Mouse (Mus musculus) E14TG2a.4 (cell line): ENCODE measurements around the gene Crim1.

Experiments
- H3K27me3 ChIP-seq: 2 replicates; pipeline ENCODE4 v1.6.1; 2014; ENCODE audit warnings: low read length, control low read depth; ENCODE audit not compliant: insufficient read depth
- H3K36me3 ChIP-seq: 2 replicates; pipeline ENCODE4 v1.6.1; 2014; ENCODE audit warnings: low read length, control low read depth; ENCODE audit not compliant: insufficient read depth
- H3K4me1 ChIP-seq: replicated peaks from 2 replicates; pipeline ENCODE4 v1.6.1; 2014; ENCODE audit warnings: low read depth, low read length, control low read depth
- H3K4me3 ChIP-seq: replicated peaks from 2 replicates; pipeline ENCODE4 v1.5.1; 2014; ENCODE audit warnings: mild to moderate bottlenecking, low read length
- H3K9me3 ChIP-seq: 2 replicates; pipeline ENCODE4 v1.6.1; 2014; ENCODE audit warnings: low read length, control low read depth
- CTCF ChIP-seq: conservative IDR thresholded peaks from 2 replicates; pipeline ENCODE4 v1.5.1; 2014; ENCODE audit warnings: low read length
- NANOG ChIP-seq: IDR thresholded peaks from 2 replicates; pipeline ENCODE4 v1.6.1; 2014; ENCODE audit warnings: borderline replicate concordance, low read length, mixed read lengths
- POU5F1 ChIP-seq: IDR thresholded peaks from 2 replicates; pipeline ENCODE4 v1.6.1; 2014; ENCODE audit warnings: low read length, borderline replicate concordance

Gene Crim1

DNA sequence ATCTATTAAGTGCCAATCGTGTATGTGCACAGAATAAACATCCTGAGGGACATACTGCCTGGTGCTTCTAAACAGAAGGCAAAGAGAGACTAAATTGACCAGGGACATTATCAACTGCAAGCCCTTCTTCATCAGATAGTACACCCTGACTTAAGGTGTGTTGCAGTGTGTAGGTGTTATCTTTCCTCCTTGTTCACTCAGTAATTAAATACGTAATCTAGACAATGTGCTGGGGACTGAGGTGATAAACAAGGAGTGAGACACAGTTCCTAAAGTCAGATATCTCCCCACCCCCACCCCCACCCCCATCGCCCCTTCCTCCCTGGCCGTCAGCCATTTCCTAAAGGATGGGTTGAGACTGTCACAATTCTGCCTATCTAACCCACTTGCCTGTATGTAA is 127.1 kb downstream of the Crim1 start:
- TF ChIP-seq CTCF (no peak), NANOG (no peak), POU5F1 (no peak)

DNA sequence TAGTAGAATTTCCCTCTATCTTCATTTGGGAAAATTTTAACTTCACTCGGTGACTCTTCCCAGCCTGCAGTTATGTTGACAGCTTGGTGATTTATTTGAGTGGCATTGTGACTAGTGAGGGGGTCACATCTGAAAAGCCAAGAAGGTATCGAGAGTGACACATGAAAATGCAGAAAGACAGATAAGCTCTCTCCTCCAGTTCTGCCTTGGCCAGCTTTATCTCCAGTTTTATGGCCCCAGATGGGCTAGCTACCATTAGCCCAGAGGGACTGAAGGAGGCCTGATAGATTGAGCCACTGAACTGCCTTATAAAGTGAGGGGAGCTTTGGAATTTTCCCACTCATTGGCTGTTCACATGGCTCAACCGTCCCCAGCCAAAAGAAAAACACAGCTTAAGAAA is 128.2 kb downstream of the Crim1 start:
- TF ChIP-seq POU5F1 = no peak
- no peak for TF ChIP-seq CTCF
- TF ChIP-seq NANOG = no peak
- H3K36me3 ChIP-seq = no peaks in the 10 kb centered on the region
- no peaks in the 10 kb centered on the region for H3K27me3 ChIP-seq
- H3K4me3 ChIP-seq = no peak overlapping the region
- no peaks in the 10 kb centered on the region for H3K9me3 ChIP-seq
- H3K4me1 ChIP-seq = no peaks in the 10 kb centered on the region

More for the DNA sequence above, 127.1 kb downstream of the Crim1 start:
- H3K36me3 ChIP-seq = no peaks in the 10 kb centered on the region
- H3K27me3 ChIP-seq = no peaks in the 10 kb centered on the region
- no peaks in the 10 kb centered on the region for H3K9me3 ChIP-seq
- no peak overlapping the region for H3K4me3 ChIP-seq
- H3K4me1 ChIP-seq = no peaks in the 10 kb centered on the region

DNA sequence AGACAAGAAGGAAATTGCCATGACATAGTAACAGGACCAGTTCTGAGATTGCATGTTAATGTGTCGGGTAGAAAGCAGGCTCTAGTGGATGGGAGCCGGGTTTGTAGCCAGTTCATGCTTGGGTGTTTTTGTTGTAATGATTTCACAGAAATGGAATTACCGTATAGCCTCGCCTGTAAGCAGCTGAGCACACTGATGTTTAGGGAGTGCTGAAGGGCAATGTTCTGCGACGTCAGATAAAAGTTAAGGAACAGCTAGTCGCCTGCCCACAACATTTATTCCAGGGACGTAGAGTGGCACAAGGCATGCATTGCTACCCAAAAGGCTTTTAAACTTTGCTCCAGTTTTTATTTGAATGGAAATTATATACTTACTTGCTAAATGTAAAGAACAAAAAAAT is 131.4 kb downstream of the Crim1 start:
- H3K4me3 ChIP-seq = no peak overlapping the region
- H3K27me3 ChIP-seq = no peaks in the 10 kb centered on the region
- no peaks in the 10 kb centered on the region for H3K4me1 ChIP-seq
- TF ChIP-seq NANOG (no peak), POU5F1 (no peak), CTCF (no peak)
- no peaks in the 10 kb centered on the region for H3K36me3 ChIP-seq
- no peaks in the 10 kb centered on the region for H3K9me3 ChIP-seq

DNA sequence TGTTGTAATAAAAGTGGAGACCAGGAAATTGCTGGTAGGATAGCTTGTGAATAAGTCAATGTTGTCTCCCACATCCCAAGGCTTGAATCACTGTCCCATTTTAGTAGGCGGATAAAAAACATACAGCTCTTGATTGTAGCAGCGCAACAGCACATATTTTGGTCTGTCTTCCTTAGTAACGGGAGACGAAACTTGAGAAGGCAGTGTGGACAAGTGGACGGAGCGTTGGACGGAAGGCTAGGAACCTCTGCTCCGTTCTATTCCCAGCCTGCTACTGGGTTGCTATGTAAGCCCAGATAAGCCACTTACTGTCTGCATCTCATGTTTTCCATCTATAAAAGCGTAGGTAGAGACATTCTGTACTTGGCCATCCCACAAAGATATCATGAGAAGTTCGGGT is 133.2 kb downstream of the Crim1 start:
- no peak overlapping the region for H3K4me3 ChIP-seq
- H3K36me3 ChIP-seq = no peaks in the 10 kb centered on the region
- H3K9me3 ChIP-seq = no peaks in the 10 kb centered on the region
- no peaks in the 10 kb centered on the region for H3K4me1 ChIP-seq
- TF ChIP-seq CTCF = no peak
- TF ChIP-seq NANOG = no peak
- TF ChIP-seq POU5F1 = no peak
- no peaks in the 10 kb centered on the region for H3K27me3 ChIP-seq

DNA sequence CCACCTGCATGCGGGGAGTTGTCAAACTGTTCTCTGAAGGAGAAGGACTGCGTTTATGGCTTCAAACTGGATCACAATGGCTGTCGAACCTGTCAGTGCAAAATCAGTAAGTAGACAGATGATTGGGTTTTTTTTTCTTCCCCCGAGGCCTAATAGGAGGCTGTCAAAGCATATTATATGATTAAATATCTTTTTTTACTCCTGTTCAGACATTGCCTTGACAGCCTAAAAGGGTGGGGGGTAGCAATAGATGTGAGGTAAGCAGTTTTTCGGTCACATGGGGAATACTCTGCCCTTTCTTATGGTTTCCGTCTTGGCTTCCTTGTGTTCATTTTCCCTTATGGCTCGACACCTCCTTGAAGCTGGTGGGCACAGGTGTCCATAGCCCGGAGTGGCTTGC is 135.2 kb downstream of the Crim1 start:
- Histone ChIP-seq H3K36me3 (no peaks in the 10 kb centered on the region), H3K4me1 (no peaks in the 10 kb centered on the region), H3K9me3 (no peaks in the 10 kb centered on the region), H3K4me3 (no peak overlapping the region), H3K27me3 (no peaks in the 10 kb centered on the region)
- TF ChIP-seq NANOG (no peak), CTCF (no peak), POU5F1 (no peak)

DNA sequence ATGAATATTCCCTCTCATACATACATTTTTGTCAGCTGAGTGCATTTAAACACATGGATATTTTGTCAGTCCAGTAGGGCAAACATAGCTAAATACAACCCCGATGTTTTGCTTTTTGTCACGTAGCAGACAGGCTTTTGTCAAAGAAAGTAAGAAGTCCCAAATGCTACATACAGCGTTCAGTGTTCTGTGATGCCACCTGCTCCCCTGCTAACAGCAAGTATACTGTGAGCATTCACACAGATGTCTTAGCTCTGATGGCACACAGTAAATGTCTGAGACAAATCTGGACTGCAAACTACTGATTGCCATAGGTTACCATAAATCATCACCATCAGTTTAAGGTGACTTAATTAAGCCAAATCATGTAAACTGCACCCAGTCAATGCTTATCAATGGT is 143.6 kb downstream of the Crim1 start:
- Histone ChIP-seq H3K9me3 (no peaks in the 10 kb centered on the region), H3K4me1 (no peaks in the 10 kb centered on the region), H3K36me3 (no peaks in the 10 kb centered on the region), H3K4me3 (no peak overlapping the region), H3K27me3 (no peaks in the 10 kb centered on the region)
- no peak for TF ChIP-seq CTCF
- TF ChIP-seq NANOG = no peak
- no peak for TF ChIP-seq POU5F1

DNA sequence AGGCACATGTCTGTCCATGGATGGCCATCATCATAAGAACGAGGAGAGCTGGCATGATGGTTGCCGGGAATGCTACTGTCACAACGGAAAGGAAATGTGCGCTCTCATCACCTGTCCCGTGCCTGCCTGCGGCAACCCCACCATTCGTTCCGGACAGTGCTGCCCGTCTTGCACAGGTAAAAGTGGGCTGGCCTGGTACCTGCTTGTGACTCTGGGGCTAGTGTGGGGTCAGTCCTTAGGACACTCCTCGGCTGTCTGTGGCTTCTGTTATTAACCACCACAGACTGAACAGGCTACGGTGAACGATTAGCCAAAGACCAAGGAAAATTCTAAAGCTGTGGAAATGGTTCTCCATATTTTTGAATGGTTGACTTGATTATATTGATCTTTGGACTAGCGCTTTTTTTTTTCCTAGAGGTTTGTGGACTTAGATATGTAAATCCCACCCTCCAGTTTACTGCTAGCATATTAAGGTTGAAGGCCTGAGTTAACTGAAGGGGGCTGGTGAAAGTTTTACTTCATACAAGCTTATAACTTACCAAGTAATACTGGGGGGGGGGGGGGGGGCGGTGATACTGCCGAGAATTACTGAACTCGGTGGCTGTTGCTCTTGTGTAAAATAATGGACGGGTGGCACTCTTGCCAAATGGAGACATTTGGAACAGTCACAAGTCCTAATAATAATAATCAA is 147.2 kb downstream of the Crim1 start:
- TF ChIP-seq CTCF (no peak), POU5F1 (no peak), NANOG (no peak)
- Histone ChIP-seq H3K4me3 (no peak overlapping the region), H3K4me1 (no peaks in the 10 kb centered on the region), H3K9me3 (no peaks in the 10 kb centered on the region), H3K27me3 (no peaks in the 10 kb centered on the region), H3K36me3 (no peaks in the 10 kb centered on the region)

DNA sequence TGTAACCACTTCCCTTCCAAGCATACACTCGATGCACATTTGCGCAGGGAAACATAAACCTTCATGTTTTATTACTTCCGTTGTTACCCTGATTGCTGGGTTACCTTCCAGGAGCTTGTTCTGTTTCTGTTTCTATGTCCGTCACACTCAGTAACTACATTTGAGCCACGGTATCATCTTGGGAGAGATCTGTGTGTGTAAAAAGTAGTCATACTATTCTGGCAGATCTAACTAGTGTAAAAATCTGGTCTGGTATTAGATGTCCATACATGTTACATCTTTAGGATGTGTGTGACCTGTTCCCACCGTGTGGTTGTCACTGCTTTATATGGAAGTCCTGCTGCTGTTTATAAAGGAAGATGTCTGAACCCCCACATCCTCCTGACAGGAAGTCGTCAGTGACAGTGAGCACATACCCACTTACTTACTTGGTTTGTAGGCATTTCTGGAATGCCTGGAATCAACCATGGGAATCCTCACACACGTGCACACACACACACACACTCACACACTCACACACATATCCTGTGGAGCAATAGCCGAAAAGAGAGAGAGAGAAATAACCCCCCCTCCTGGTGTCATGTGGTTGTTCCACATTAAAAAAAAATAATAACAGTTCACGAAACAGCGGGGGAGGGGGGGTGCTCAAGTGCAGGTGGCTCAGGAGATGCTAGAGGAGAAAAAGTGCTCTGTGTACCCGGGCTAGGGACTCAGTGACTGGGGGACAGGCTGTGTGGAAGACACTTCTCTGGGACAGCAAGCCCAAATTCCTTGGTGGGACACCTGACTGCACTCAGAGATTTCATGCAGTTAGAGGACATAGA is 151.8 kb downstream of the Crim1 start:
- Histone ChIP-seq H3K4me3 (no peak overlapping the region), H3K9me3 (no peaks in the 10 kb centered on the region)
- TF ChIP-seq POU5F1 (no peak), CTCF (no peak), NANOG (no peak)

More for the DNA sequence above, 151.8 kb downstream of the Crim1 start:
- H3K27me3 ChIP-seq = no peaks in the 10 kb centered on the region
- H3K36me3 ChIP-seq = no peaks in the 10 kb centered on the region
- H3K4me1 ChIP-seq = no peaks in the 10 kb centered on the region
